ENCODE assay signal across 17 mouse cellular contexts in genomic region chr16:18596255-18596654, GRCm38 (mm10). TPM values are rescaled to one million over a fixed set of nuclear protein-coding genes. Genes with fewer than 3 reads are reported as not detected.
"Had no signal": no experiment of that assay in that cellular context is flagged by ENCODE, and none has a peak within 500 bp of the region (broad histone marks: within the 10 kb centered on the region; RNA-seq: fewer than 3 reads in every experiment).

No protein-coding gene starts in this region.

- H3K27ac ChIP-seq: left cerebral cortex, adult 2 months; liver, embryonic 12.5 days; liver, embryonic 15.5 days had no signal

- H3K9ac ChIP-seq: liver, embryonic 12.5 days; liver, embryonic 15.5 days had no signal

- H3K36me3 ChIP-seq: liver, embryonic 12.5 days; liver, embryonic 15.5 days had no signal

- H3K4me2 ChIP-seq: liver, embryonic 12.5 days; liver, embryonic 15.5 days; midbrain, embryonic 11.5 days had no signal

- H3K9me3 ChIP-seq: liver, embryonic 12.5 days; liver, embryonic 15.5 days had no signal

- H3K4me3 ChIP-seq: left cerebral cortex, adult 2 months; liver, embryonic 12.5 days; liver, embryonic 15.5 days had no signal

- DNase-seq: kidney, adult 18-20 months; kidney, postnatal 10 days; kidney, postnatal 36 days; layer of hippocampus, postnatal 36 days; liver; lung, adult 18-20 months; lung, postnatal 14 days; lung, postnatal 4 days; midbrain, embryonic 14.5 days; thymus, postnatal 25 days had no signal

RNA-seq across cellular contexts. Expression of gene Tbx1, which starts 5.8 kb away (rescaled TPM):
- total RNA-seq: megakaryocyte progenitor cell, adult 5-6 weeks; megakaryocyte-erythroid progenitor cell, adult 5-6 weeks had no signal
- polyA plus RNA-seq: liver, embryonic 12.5 days had no signal

RNA-seq across cellular contexts. Expression of gene Gm49601, which starts 30.0 kb away (rescaled TPM):
- total RNA-seq: megakaryocyte-erythroid progenitor cell, adult 5-6 weeks had no signal
- polyA plus RNA-seq: thymus, postnatal 0 days had no signal
